Mouse (Mus musculus) brain, embryonic 14.5 days (tissue): Measurements from ENCODE around the gene Diexf. TPM values are rescaled to one million over a fixed set of nuclear protein-coding genes. Genes with fewer than 3 reads are reported as not detected.
A peak's percentile ranks its signal among the peaks of the same experiment; 100 is the strongest.

Source experiments
- DNase-seq: peaks from one replicate; pipeline ENCODE4 v3.0.0-alpha.2; 2011; ENCODE audit warnings: low read depth
- CTCF ChIP-seq: fragments of 200-500 bp; IDR thresholded peaks from 2 replicates; pipeline ENCODE4 v1.5.1; 2012; ENCODE audit warnings: inconsistent platforms, mild to moderate bottlenecking, moderate library complexity, borderline replicate concordance; ENCODE audit not compliant: insufficient read depth, insufficient read length; ENCODE audit errors: extremely low read depth
- POLR2A ChIP-seq: fragments of 200-500 bp; IDR thresholded peaks from 2 replicates; pipeline ENCODE4 v1.6.1; 2012; ENCODE audit warnings: mild to moderate bottlenecking, inconsistent platforms, borderline replicate concordance; ENCODE audit not compliant: poor library complexity, insufficient read depth, insufficient read length, severe bottlenecking; ENCODE audit errors: extremely low read depth
- polyA plus RNA-seq: library from polyadenylated mRNA; depleted of rRNA; stranded (reverse); fragments of >200 nt; gene quantifications from 2 replicates; pipeline ENCODE4 v1.2.3, GENCODE M21; 2012

Diexf gene
- polyA plus RNA-seq, 1 experiment = 30.2 TPM

DNA sequence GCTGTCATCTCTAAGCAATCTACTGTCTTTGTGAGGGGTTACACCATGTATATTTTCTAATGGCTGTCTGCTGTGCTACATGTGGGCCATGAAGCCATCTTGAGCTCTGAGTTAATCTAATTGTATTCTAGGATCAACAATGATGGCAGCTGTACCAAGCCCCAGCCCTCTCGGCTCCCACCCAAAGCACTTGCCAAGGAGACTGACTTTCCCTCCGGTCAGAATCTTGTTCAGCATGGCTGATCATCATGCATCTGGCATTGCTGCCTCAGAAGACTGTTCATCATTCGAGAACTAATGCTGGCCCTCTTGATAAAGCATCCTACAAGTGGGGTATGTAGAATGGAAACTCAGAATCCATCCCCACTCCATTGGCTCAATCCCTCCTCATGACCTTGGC lies 31.1 kb downstream of the Diexf start:
- DNase-seq = no peak
- TF ChIP-seq CTCF = no peak
- TF ChIP-seq POLR2A = no peak

DNA sequence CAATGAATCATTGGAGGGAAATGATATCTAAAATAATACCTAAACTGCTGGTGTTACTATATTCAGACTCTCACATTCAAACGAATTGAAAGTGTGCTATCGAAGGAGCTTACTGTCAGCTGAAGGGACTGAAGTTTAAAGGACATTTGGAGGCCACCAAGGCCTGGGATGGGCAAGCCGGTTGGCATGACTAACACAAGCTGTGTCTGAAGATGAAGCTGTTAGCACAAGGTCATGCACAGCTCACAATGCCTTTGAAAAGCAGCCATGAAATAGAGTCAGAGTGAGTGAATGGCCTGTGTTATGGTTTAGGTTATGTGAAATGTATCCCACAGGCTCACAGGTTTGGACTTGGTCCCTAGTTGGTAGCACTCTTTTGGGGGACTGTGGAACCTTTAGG lies 36.5 kb downstream of the Diexf start:
- TF ChIP-seq CTCF = no peak
- TF ChIP-seq POLR2A = no peak
- no peak for DNase-seq

DNA sequence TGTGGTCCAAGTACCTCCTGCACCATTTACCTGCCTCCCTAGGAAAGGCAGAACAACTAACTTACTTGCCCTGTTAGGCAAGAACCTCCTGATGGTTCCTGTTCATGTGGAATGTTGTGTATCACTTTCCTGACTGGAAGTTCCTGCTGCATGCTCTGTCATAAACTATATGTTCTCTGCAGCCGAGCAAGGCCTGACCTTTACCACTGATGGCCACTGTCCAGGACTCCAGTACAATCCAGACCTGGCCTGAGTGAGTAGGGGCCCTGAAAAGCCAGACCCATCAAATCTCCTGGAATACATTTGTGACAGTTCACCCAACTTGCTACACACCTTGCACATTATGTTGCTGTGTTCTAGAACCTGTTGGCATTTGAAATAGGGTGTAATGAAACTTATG lies 37.3 kb downstream of the Diexf start:
- TF ChIP-seq CTCF (no peak), POLR2A (no peak)
- DNase-seq = no peak

DNA sequence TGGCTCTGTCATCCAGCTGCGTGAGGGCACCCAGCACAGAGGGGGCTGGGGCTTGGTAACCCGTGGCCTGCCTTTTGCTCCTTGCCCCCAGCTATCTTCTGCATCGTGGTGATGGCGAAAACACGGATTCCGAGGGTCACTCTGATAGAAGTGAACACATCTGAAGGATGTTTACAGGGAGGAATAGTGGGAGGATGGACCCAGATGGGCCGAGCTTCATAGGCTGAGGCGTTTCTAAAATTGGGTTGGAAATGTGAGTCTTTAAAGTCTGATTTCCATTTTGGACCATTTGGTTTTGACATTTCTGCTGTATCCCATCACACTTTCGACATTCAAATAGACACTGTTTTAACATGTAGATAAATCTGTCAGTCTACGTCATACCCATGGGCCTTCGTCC lies 39.2 kb downstream of the Diexf start:
- TF ChIP-seq CTCF (no peak), POLR2A (no peak)
- no peak for DNase-seq

DNA sequence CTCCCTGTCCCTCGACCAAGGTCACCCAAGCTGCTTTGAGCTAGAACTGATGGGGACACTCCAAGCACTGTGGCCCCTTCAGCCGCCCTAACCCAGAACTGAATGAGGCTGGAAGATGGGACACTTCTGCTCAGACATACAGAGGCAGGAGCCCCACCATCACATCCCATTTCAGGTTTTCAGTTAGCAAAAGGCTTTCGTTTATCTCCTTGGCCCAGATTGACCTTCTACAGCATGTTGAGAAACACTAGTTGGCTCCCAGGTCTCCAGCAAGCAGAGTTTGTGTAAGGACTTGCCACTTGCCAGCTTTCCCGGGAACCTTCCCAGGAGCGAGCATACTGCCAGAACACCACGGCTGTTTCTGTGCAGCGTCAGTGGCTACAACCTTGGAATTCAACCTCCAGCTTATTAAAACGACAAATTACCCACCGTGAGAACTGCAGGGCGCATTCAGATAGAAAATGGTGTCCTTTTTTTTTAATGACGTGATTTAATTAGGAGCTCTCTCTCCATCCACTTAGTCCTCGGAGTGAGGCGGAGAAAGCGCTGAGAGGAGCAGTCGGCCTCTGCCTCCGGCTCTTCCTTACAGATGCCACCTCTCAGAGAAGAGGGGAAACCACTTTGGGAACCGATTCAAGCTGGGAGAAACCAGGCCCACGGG lies 39.7 kb downstream of the Diexf start:
- peak; percentile 89 for DNase-seq
- no peak for TF ChIP-seq POLR2A

DNA sequence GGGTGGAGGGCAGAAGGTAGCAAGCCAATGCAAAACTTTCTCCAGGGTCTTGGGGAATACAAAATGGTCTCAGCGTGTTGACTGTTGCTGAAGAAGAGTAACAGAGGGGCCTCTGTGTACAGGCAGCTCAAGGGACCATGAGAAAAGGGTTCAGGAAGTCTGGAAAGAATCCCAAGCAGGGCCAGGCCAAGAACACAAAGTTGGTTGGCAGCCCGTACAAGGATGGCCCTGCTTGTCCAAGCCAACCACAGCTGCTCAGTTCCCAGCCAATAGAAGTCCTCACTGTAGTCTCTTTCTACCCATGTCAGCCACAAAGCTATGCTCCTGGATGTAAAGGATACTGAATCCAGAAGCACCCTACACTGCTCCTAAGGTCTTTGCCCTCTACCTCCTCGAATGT lies 40.4 kb downstream of the Diexf start:
- DNase-seq = peak; percentile 40
- TF ChIP-seq POLR2A (no peak), CTCF (no peak)

DNA sequence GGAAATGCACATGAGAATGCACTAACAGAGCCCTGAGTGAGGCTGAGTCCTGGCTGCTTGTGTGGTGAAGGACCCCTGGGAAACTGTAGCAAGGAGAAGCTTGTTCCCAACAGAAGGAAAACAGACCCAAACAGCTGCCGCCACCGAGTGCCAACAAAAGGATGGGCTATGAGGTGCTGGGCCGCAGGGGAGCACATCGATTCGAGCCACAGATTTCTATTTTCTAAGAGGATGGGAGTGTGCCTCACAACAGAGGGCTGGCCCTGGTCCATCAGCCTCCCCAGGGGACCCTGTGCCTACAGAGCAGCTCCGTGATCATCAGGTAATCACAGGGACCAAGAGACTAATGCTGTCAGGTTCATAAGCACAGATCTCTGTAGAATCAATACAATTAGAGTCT lies 40.9 kb downstream of the Diexf start:
- no peak for DNase-seq
- TF ChIP-seq POLR2A (no peak), CTCF (no peak)

DNA sequence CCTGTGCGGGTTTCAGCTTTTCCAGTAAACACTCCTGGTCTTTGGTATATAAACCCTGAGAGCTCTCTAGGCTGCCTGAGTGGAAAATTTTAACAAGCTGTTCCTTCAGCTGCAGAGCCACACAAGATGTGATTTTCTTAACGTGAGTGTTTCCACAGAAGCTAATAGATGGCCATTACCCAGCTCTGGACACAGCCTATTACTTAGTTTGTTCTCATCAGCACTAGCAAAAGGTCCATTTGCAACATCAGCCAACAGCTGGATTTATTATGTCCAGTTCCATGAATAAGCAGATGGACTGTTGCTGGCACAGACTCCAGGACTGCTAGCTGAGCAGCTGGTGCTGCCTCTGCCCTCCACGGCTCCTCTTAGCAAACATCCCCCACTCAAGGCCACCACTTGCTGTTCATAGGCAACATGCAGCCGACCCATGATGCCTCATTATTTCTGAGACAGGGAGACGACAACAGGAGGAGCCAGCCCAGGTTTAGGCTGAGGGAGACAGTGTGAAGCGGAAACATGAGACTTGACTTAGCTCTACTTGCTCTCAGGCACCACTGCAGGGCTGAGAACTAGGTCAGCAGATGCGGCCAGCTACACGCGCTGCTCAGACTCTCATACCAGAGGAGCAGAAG lies 43.1 kb downstream of the Diexf start:
- TF ChIP-seq CTCF (no peak), POLR2A (no peak)
- peak; percentile 41 for DNase-seq

DNA sequence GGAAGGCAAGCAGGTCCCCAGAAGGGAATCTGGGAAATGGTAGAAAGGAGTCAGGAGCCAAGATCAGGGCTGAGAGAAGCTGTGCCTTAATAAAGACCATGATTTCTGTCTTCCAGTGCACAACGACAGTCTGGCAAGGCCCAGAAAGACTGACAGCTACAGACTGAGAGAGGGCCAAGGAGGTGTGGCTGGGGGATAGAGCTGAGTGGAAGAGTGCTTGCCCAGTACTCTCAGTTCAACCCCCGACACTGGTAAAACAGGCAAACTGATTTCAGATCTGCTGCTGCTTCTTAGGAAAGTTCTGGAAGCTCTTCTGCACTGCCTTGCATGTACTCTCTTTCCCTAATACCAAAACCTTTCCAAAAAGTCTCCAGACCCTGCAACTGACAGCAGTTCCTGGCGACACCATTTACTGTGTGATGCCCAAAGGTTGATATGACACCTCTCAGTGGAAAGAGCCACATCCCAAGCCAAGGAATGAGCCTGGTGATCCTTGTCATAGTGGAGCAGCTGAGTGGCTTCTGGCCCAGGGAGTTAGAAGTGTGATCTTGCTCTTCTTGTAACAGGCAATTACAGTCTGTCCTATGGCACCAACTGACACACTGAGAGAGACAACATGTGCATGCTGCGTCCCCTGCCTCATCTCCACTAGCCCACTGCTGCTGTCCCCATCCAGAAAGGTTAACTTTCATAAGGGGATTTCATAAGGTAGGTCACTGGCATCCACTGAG lies 43.8 kb downstream of the Diexf start:
- TF ChIP-seq CTCF (no peak), POLR2A (no peak)
- DNase-seq = no peak

DNA sequence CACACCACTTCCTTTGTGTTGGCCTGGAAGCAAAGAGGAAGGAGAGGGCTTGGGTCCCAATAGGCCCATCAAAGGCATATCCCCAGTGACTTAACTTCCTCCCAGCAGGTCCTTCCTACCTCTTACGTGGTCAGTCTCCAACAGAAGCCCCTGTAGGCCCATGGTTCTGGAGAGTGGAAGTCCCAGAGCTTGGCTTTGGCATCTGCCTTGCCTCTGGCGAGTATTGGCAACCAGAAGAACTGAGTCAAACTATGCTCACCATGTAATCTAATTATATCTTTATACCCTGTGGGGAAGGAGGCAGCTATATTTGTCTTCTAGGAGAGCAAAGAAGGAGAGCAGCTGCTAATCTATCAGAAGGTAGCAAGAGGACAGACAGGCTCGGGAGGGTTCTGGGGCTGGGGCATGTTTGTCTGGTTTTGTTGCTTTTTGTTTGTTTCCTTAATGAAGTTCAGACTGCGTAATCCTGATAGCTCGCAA lies 44.5 kb downstream of the Diexf start:
- TF ChIP-seq CTCF (no peak), POLR2A (no peak)
- DNase-seq = no peak

DNA sequence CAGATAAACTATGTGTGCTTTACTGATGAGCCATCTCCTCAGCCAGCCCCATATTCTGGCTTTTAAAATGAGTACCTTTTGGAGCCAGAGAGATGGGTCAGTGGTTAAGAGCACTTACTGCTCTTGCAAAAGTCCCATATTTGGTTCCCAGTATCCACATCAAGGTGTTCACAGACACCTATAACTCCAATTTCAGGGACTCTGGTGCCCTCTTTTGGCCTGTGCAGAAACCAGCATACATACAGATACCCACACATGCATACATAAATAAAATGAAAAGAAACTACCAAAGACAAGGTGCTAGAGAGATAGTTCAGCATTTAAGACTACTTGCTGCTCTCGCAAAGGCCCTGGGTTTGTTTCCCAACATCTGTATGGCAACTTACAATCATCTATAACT lies 46.1 kb downstream of the Diexf start:
- DNase-seq = no peak

More for the DNA sequence above, 46.1 kb downstream of the Diexf start:
- no peak for TF ChIP-seq CTCF
- no peak for TF ChIP-seq POLR2A
